Mouse (Mus musculus) forebrain, embryonic 13.5 days (tissue): ENCODE measurements at regions not wholly inside any gene's neighbourhood (a gene's known extent, or its start where the extent isn't known, plus 50 kb on each side); places are given as distances from the start of the nearest gene placed in this dataset.
"Not testable (repeated sequence)": the region's sequence is repeated elsewhere in the genome, so short reads cannot be mapped to it uniquely, and the experiment has no call there.

Source experiments
- ATAC-seq: fragments of 200-750 bp; cut with Nextera tagmentation; 2 replicates; pipeline ENCODE4 v1.8.0; 2017
- H3K27ac ChIP-seq: fragments of 300-500 bp; sonication (generic); 2 replicates; pipeline ENCODE4 v1.5.1; 2015; ENCODE audit warnings: inconsistent platforms, mild to moderate bottlenecking, moderate library complexity
- H3K27me3 ChIP-seq: fragments of 300-500 bp; sonication (generic); 2 replicates; pipeline ENCODE4 v1.6.1; 2015; ENCODE audit warnings: mild to moderate bottlenecking, inconsistent platforms
- H3K36me3 ChIP-seq: fragments of 300-500 bp; sonication (generic); 2 replicates; pipeline ENCODE4 v1.6.1; 2015; ENCODE audit warnings: mild to moderate bottlenecking, inconsistent platforms; ENCODE audit not compliant: poor library complexity, severe bottlenecking
- H3K4me1 ChIP-seq: fragments of 300-500 bp; sonication (generic); 2 replicates; pipeline ENCODE4 v1.6.1; 2015; ENCODE audit warnings: inconsistent platforms
- H3K4me2 ChIP-seq: fragments of 300-500 bp; sonication (generic); 2 replicates; pipeline ENCODE4 v1.6.1; 2015; ENCODE audit warnings: inconsistent platforms, mild to moderate bottlenecking, moderate library complexity
- H3K4me3 ChIP-seq: fragments of 300-500 bp; sonication (generic); 2 replicates; pipeline ENCODE4 v1.5.1; 2015; ENCODE audit warnings: mild to moderate bottlenecking, inconsistent platforms
- H3K9ac ChIP-seq: fragments of 300-500 bp; sonication (generic); 2 replicates; pipeline ENCODE4 v1.6.1; 2015; ENCODE audit warnings: mild to moderate bottlenecking, inconsistent platforms
- H3K9me3 ChIP-seq: fragments of 300-500 bp; sonication (generic); replicated peaks from 2 replicates; pipeline ENCODE4 v1.6.1; 2016; ENCODE audit warnings: inconsistent platforms
- WGBS: fragments of 180-500 bp; shearing (Covaris S2); methylation state at CpG from one replicate; pipeline ENCODE4 v1.1.7; 2015; 5-methylcytosine and 5-hydroxymethylcytosine counted together

GRCm38 (mm10) chr5:61240498-61240897 lies 568.1 kb upstream of the G6pd2 start:
- peak; percentile 59; the same call in 1 of the 2 replicates for ATAC-seq
- Histone ChIP-seq H3K4me2 (no peak overlapping the region), H3K9ac (no peak overlapping the region), H3K36me3 (no peaks in the 10 kb centered on the region), H3K9me3 (no peaks in the 10 kb centered on the region), H3K4me1 (no peaks in the 10 kb centered on the region), H3K4me3 (no peak overlapping the region), H3K27ac (no peak overlapping the region), H3K27me3 (no peaks in the 10 kb centered on the region)
- WGBS = 73% methylated on average over 2 of the region's 2 CpGs

- H3K36me3 ChIP-seq, H3K4me2 ChIP-seq, H3K4me3 ChIP-seq, ATAC-seq, H3K4me1 ChIP-seq, H3K27ac ChIP-seq, H3K9me3 ChIP-seq, H3K9ac ChIP-seq, H3K27me3 ChIP-seq: not testable (repeated sequence)
- WGBS = 93% methylated on average over 15 of the region's 15 CpGs
Measured at GRCm38 (mm10) chr5:61288506-61288905, 520.1 kb upstream of the G6pd2 start.

- WGBS = 69% methylated on average over 5 of the region's 5 CpGs
- H3K4me3 ChIP-seq = no peak overlapping the region
- no peak for ATAC-seq
- H3K4me1 ChIP-seq = no peaks in the 10 kb centered on the region
- no peaks in the 10 kb centered on the region for H3K36me3 ChIP-seq
- no peak overlapping the region for H3K4me2 ChIP-seq
- H3K9ac ChIP-seq = no peak overlapping the region
- H3K9me3 ChIP-seq = no peaks in the 10 kb centered on the region
- no peaks in the 10 kb centered on the region for H3K27me3 ChIP-seq
- no peak overlapping the region for H3K27ac ChIP-seq
Measured at GRCm38 (mm10) chr5:61314951-61315350, 493.7 kb upstream of the G6pd2 start.

- 26% methylated on average over 1 of the region's 1 CpGs for WGBS
- Histone ChIP-seq H3K4me1 (no peaks in the 10 kb centered on the region), H3K4me2 (no peak overlapping the region), H3K27ac (no peak overlapping the region), H3K4me3 (no peak overlapping the region), H3K27me3 (no peaks in the 10 kb centered on the region), H3K9me3 (no peaks in the 10 kb centered on the region), H3K9ac (no peak overlapping the region), H3K36me3 (no peaks in the 10 kb centered on the region)
- peak; percentile 25; the same call in 1 of the 2 replicates for ATAC-seq
Measured at GRCm38 (mm10) chr5:61351372-61351771, 457.2 kb upstream of the G6pd2 start.

- no peak overlapping the region for H3K9ac ChIP-seq
- ATAC-seq = peak; percentile 94
- no peaks in the 10 kb centered on the region for H3K27me3 ChIP-seq
- no peak overlapping the region for H3K4me2 ChIP-seq
- WGBS = 46% methylated on average over 6 of the region's 6 CpGs
- no peaks in the 10 kb centered on the region for H3K4me1 ChIP-seq
- H3K9me3 ChIP-seq = no peaks in the 10 kb centered on the region
- peak overlapping the region; percentile 74 for H3K27ac ChIP-seq
- no peak overlapping the region for H3K4me3 ChIP-seq
- no peaks in the 10 kb centered on the region for H3K36me3 ChIP-seq
Measured at GRCm38 (mm10) chr5:61355263-61355981, 453.2 kb upstream of the G6pd2 start.

GRCm38 (mm10) chr5:61372901-61373300 lies 435.7 kb upstream of the G6pd2 start:
- peak; percentile 62; the same call in 1 of the 2 replicates for ATAC-seq
- Histone ChIP-seq H3K27me3 (no peaks in the 10 kb centered on the region), H3K36me3 (no peaks in the 10 kb centered on the region), H3K9me3 (no peaks in the 10 kb centered on the region), H3K27ac (no peak overlapping the region), H3K4me3 (no peak overlapping the region), H3K4me1 (no peaks in the 10 kb centered on the region), H3K9ac (no peak overlapping the region), H3K4me2 (no peak overlapping the region)
- WGBS = 82% methylated on average over 1 of the region's 1 CpGs

GRCm38 (mm10) chr5:61394977-61395708 lies 413.5 kb upstream of the G6pd2 start:
- Histone ChIP-seq H3K27ac (no peak overlapping the region), H3K9me3 (no peaks in the 10 kb centered on the region)
- ATAC-seq = no peak

More at GRCm38 (mm10) chr5:61394977-61395708, 413.5 kb upstream of the G6pd2 start:
- H3K27me3 ChIP-seq = no peaks in the 10 kb centered on the region
- no peak overlapping the region for H3K4me3 ChIP-seq
- H3K4me1 ChIP-seq = no peaks in the 10 kb centered on the region
- no peaks in the 10 kb centered on the region for H3K36me3 ChIP-seq
- H3K4me2 ChIP-seq = no peak overlapping the region
- H3K9ac ChIP-seq = no peak overlapping the region
